Mouse (Mus musculus) embryonic facial prominence, embryonic 11.5 days (tissue): ENCODE data around the gene Ints4. TPM values are rescaled to one million over a fixed set of nuclear protein-coding genes. Genes with fewer than 3 reads are reported as not detected.
"Not testable (repeated sequence)": the region's sequence is repeated elsewhere in the genome, so short reads cannot be mapped to it uniquely, and the experiment has no call there.

ENCODE experiments used
- ATAC-seq: fragments of 200-750 bp; cut with Nextera tagmentation; replicated peaks from 2 replicates; pipeline ENCODE4 v1.8.0; 2017; ENCODE audit warnings: low read depth; ENCODE audit not compliant: insufficient number of reproducible peaks, low FRiP score, low TSS enrichment
- DNase-seq: peaks from one replicate; pipeline ENCODE4 v3.0.0-alpha.2; 2015; ENCODE audit warnings: low spot score
- H3K27ac ChIP-seq: fragments of 300-500 bp; sonication (generic); replicated peaks from 2 replicates; pipeline ENCODE4 v1.5.1; 2014; ENCODE audit warnings: mild to moderate bottlenecking, low read depth, low read length, control low read depth
- H3K27me3 ChIP-seq: fragments of 300-500 bp; sonication (generic); 2 replicates; pipeline ENCODE4 v1.6.1; 2014; ENCODE audit warnings: mild to moderate bottlenecking, low read length, moderate library complexity, mixed read lengths; ENCODE audit not compliant: control insufficient read depth, insufficient read depth
- H3K36me3 ChIP-seq: fragments of 300-500 bp; sonication (generic); replicated peaks from 2 replicates; pipeline ENCODE4 v1.6.1; 2014; ENCODE audit warnings: low read depth, mild to moderate bottlenecking, low read length, moderate library complexity, mixed read lengths; ENCODE audit not compliant: control insufficient read depth, insufficient read depth
- H3K4me1 ChIP-seq: fragments of 300-500 bp; sonication (generic); 2 replicates; pipeline ENCODE4 v1.6.1; 2014; ENCODE audit warnings: low read length, mixed read lengths; ENCODE audit not compliant: control insufficient read depth, insufficient read depth
- H3K4me2 ChIP-seq: fragments of 300-500 bp; sonication (generic); 2 replicates; pipeline ENCODE4 v1.6.1; 2014; ENCODE audit warnings: low read depth, mild to moderate bottlenecking, control low read depth, low read length, moderate library complexity
- H3K4me3 ChIP-seq: fragments of 300-500 bp; sonication (generic); 2 replicates; pipeline ENCODE4 v1.5.1; 2014; ENCODE audit warnings: low read depth, low read length, control low read depth
- H3K9ac ChIP-seq: fragments of 300-500 bp; sonication (generic); replicated peaks from 2 replicates; pipeline ENCODE4 v1.6.1; 2014; ENCODE audit warnings: mild to moderate bottlenecking, control low read depth, low read length
- H3K9me3 ChIP-seq: fragments of 300-500 bp; sonication (generic); replicated peaks from 2 replicates; pipeline ENCODE4 v1.6.1; 2016; ENCODE audit warnings: mild to moderate bottlenecking, low read length, inconsistent platforms, mixed read lengths; ENCODE audit not compliant: control insufficient read depth
- WGBS: fragments of 180-500 bp; shearing (Covaris S2); extraction: QIAGEN DNeasy Blood & Tissue Kit; methylation state at CpG from one replicate; pipeline ENCODE4 v1.1.7; 2014; 5-methylcytosine and 5-hydroxymethylcytosine counted together
- polyA plus RNA-seq: library from polyadenylated mRNA; unstranded; fragments of >200 nt; fragmentation: Nextera tagmentation; extraction: Ambion mirVana; gene quantifications from 2 replicates; pipeline ENCODE4 v1.2.1, GENCODE M21; 2014

The Ints4 gene
- 70.1 and 79.4 TPM in 2 replicates for polyA plus RNA-seq

GRCm38 (mm10) chr7:97480821-97481339 lies at the start of gene Ints4:
TSS of gene Ints4 (plus strand) at chr7:97480956.
- under 1% methylated on average over 24 of the region's 24 CpGs for WGBS

GRCm38 (mm10) chr7:97433517-97433916 lies 47.2 kb upstream of the Ints4 start:
- H3K36me3 ChIP-seq, H3K9ac ChIP-seq, H3K27me3 ChIP-seq, H3K4me2 ChIP-seq, H3K4me1 ChIP-seq, H3K9me3 ChIP-seq, ATAC-seq, DNase-seq, H3K27ac ChIP-seq, H3K4me3 ChIP-seq: not testable (repeated sequence)
- WGBS: 75% methylated on average over 3 of the region's 3 CpGs

More at GRCm38 (mm10) chr7:97480821-97481339, at the start of gene Ints4:
- H3K27ac ChIP-seq: no peak within 1 kb of the TSS
- no peaks in the 10 kb centered on the region for H3K9me3 ChIP-seq
- H3K36me3 ChIP-seq: no peaks in the 10 kb centered on the region
- peak within 1 kb of the TSS; percentile 58 for H3K4me3 ChIP-seq
- H3K4me1 ChIP-seq: no peaks in the 10 kb centered on the region
- ATAC-seq (peak; percentile 98), DNase-seq (peak; percentile 96)
- H3K4me2 ChIP-seq: peak within 1 kb of the TSS; percentile 72
- peak within 1 kb of the TSS; percentile 67 for H3K9ac ChIP-seq
- no peaks in the 10 kb centered on the region for H3K27me3 ChIP-seq

- H3K4me2 ChIP-seq: no peak overlapping the region
- no peak for ATAC-seq
- no peaks in the 10 kb centered on the region for H3K4me1 ChIP-seq
- H3K4me3 ChIP-seq: no peak overlapping the region
- H3K36me3 ChIP-seq: no peaks in the 10 kb centered on the region
- no peak for DNase-seq
- no peaks in the 10 kb centered on the region for H3K9me3 ChIP-seq
- H3K27me3 ChIP-seq: no peaks in the 10 kb centered on the region
- no peak overlapping the region for H3K9ac ChIP-seq
- no peak overlapping the region for H3K27ac ChIP-seq
- WGBS: 84% methylated on average over 10 of the region's 10 CpGs
Measured at GRCm38 (mm10) chr7:97434517-97434916, 46.2 kb upstream of the Ints4 start.

DNA sequence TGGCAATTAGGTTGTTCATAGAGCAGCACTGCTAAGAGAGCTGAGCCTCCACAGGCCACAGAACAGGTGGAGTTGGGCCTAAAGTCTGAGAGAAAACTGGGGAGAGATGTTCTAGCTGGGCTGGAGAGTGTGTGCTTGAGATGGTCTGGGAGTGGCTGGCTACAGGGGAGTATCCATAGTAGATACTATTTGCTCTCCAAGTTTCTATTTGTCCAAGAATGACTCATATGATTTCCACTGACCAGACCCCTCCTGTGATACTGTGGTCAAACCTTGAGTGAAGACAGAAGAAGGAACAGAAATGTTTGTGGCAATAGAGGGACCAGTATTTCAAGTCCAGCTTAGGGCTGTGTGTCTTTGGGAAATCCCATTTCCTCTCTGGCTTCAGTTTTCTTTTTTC lies 41.8 kb upstream of the Ints4 start:
- no peak for ATAC-seq
- Histone ChIP-seq H3K4me3 (no peak overlapping the region), H3K27me3 (no peaks in the 10 kb centered on the region), H3K36me3 (no peaks in the 10 kb centered on the region), H3K4me1 (no peaks in the 10 kb centered on the region), H3K9ac (no peak overlapping the region), H3K27ac (no peak overlapping the region), H3K4me2 (no peak overlapping the region), H3K9me3 (no peaks in the 10 kb centered on the region)
- no peak for DNase-seq

DNA sequence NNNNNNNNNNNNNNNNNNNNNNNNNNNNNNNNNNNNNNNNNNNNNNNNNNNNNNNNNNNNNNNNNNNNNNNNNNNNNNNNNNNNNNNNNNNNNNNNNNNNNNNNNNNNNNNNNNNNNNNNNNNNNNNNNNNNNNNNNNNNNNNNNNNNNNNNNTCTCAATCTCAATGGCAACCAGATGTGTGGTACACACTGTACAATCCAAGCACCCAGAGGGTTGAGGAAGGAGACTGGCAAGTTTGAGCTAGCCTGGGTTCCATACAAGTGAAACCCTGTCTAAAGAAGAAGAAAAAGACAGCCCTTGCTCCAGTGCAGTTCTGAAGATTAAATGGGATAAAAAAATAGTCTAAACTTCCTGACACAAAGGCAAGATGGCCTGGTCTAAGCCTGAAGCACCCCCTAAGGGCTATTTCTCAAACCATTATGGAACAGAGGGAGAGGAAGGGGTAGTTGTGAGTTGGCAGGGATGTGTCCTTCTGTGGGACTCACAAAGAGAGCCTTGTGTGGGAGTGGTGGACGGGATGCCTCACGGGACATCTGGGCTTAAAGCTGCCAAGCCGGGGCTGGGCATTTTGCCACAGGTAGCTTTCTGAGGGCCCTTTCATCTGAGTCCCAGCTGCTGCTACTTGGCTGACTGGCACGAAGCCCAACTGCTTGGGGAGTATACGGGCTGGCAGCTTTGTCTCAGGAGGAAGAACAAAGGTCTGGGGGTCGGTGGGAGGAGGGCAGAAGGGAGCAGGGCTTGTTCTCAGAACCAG lies 34.4 kb upstream of the Ints4 start:
- Histone ChIP-seq H3K4me2 (no peak overlapping the region), H3K9ac (no peak overlapping the region), H3K27ac (no peak overlapping the region), H3K27me3 (no peaks in the 10 kb centered on the region), H3K4me3 (no peak overlapping the region), H3K4me1 (no peaks in the 10 kb centered on the region), H3K36me3 (no peaks in the 10 kb centered on the region), H3K9me3 (no peaks in the 10 kb centered on the region)
- no peak for DNase-seq
- no peak for ATAC-seq
- 43% methylated on average over 6 of the region's 6 CpGs for WGBS

DNA sequence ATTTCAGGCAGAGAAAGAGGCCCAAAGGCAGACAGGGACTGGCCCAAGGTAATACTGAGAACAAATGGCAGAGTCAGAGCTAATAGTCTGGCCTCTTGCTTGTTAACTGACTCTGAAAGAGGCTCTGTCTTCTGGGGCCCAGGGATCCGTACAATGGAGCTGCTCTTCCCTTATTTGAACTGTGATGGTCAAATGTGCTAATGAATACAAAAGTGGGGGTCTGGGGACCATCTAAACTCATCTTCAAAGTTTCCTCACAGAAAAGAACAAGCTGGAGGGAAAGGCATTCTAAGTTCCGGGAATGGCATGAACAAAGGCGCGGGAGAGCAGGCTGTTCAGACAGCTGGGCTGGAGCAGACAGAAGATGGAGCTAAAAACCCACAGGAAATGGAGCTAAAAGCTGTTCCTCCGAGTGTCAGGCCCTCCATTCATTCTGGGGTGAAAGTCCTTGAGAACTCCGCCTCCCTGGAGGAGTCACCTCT lies 33.7 kb upstream of the Ints4 start:
- Histone ChIP-seq H3K4me2 (no peak overlapping the region), H3K27ac (no peak overlapping the region), H3K36me3 (no peaks in the 10 kb centered on the region), H3K4me3 (no peak overlapping the region), H3K4me1 (no peaks in the 10 kb centered on the region), H3K9me3 (no peaks in the 10 kb centered on the region), H3K27me3 (no peaks in the 10 kb centered on the region), H3K9ac (no peak overlapping the region)
- ATAC-seq: no peak
- 60% methylated on average over 6 of the region's 6 CpGs for WGBS
- no peak for DNase-seq

GRCm38 (mm10) chr7:97451023-97451422 lies 29.7 kb upstream of the Ints4 start, which contains the start of gene Kctd14:
TSS of gene Kctd14 (plus strand) at chr7:97451323.
- H3K27ac ChIP-seq, H3K9me3 ChIP-seq, H3K9ac ChIP-seq, H3K4me1 ChIP-seq, H3K27me3 ChIP-seq, H3K4me3 ChIP-seq, DNase-seq, H3K36me3 ChIP-seq, ATAC-seq, H3K4me2 ChIP-seq: not testable (repeated sequence)
- 87% methylated on average over 2 of the region's 2 CpGs for WGBS

DNA sequence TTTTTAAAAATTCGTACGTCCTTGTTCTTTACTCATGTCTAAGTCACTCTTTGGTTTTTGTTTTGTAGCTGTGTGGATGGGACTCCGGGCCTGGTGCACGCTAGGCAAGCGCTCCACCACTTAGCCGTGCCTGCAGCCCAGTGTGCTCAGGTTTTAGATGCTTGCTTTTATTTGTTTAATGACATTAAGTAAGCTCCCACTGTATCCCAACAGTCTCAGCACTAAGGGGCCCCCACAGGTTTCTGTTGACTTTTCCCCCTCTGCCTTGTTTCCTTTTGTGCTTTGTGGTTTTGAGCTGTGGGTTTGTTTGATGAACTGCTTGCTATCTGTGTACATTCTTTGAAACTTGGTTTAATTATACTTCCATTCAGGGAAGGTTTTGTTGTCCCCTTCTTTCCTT lies 28.6 kb upstream of the Ints4 start:
- Histone ChIP-seq H3K4me1 (no peaks in the 10 kb centered on the region), H3K36me3 (no peaks in the 10 kb centered on the region), H3K27ac (no peak overlapping the region), H3K9me3 (no peaks in the 10 kb centered on the region), H3K27me3 (no peaks in the 10 kb centered on the region), H3K9ac (no peak overlapping the region), H3K4me2 (no peak overlapping the region), H3K4me3 (no peak overlapping the region)
- ATAC-seq (no peak), DNase-seq (no peak)
- WGBS: 76% methylated on average over 6 of the region's 6 CpGs
